Mouse (Mus musculus) CH12.LX (cell line): Measurements from ENCODE around the gene Nrgn. TPM values are rescaled to one million over a fixed set of nuclear protein-coding genes. Genes with fewer than 3 reads are reported as not detected.

Source experiments
- DNase-seq: peaks from one replicate; pipeline ENCODE4 v3.0.0-alpha.2; 2013; ENCODE audit errors: extremely low read depth
- H3K27ac ChIP-seq: 2 replicates; pipeline ENCODE4 v1.5.1; 2012; ENCODE audit warnings: low read depth, mild to moderate bottlenecking, control low read depth, moderate library complexity; ENCODE audit not compliant: insufficient read depth
- H3K27me3 ChIP-seq: replicated peaks from 2 replicates; pipeline ENCODE3; 2012; ENCODE audit warnings: inconsistent platforms
- H3K36me3 ChIP-seq, 2 experiments: replicated peaks in 1 of 2; 2 replicates each; pipeline versions ENCODE3 to v1.6.1; 2012; ENCODE audit warnings: inconsistent platforms in 1 of 2, low read length in 1 of 2, mild to moderate bottlenecking in 1 of 2, mixed read lengths in 1 of 2, moderate library complexity in 1 of 2; ENCODE audit not compliant: control insufficient read depth in 1 of 2, insufficient read depth in 1 of 2
- H3K4me1 ChIP-seq, 2 experiments: 2 replicates each; pipeline ENCODE4 v1.6.1; 2012; ENCODE audit warnings: inconsistent platforms in 1 of 2, moderate library complexity in 1 of 2; ENCODE audit not compliant: insufficient read depth in 2 of 2, control insufficient read depth in 1 of 2
- H3K4me2 ChIP-seq: 2 replicates; pipeline ENCODE4 v1.6.1; 2012; ENCODE audit warnings: low read depth, mild to moderate bottlenecking, control low read depth; ENCODE audit not compliant: poor library complexity, insufficient read depth, severe bottlenecking
- H3K4me3 ChIP-seq, 3 experiments: fragments of 150-350 bp in 1 of 3; sonication (generic) in 1 of 3; replicated peaks in 1 of 3; 2 replicates each; pipeline versions ENCODE3 to v1.5.1; 2011 to 2012; ENCODE audit warnings: low read depth in 2 of 3, low read length in 2 of 3, mild to moderate bottlenecking in 2 of 3, moderate library complexity in 2 of 3, control low read depth in 1 of 3, improper control_type of control experiment in 1 of 3, inconsistent platforms in 1 of 3, mixed read lengths in 1 of 3; ENCODE audit not compliant: poor library complexity in 1 of 3
- H3K79me2 ChIP-seq: replicated peaks from 2 replicates; pipeline ENCODE4 v1.6.1; 2012; ENCODE audit warnings: mild to moderate bottlenecking, moderate library complexity; ENCODE audit not compliant: control insufficient read depth, poor library complexity, insufficient read depth, severe bottlenecking; ENCODE audit errors: extremely low read depth
- H3K9ac ChIP-seq: 2 replicates; pipeline ENCODE4 v1.6.1; 2012; ENCODE audit warnings: low read depth, mild to moderate bottlenecking, control low read depth, moderate library complexity; ENCODE audit not compliant: insufficient read depth
- H3K9me3 ChIP-seq: replicated peaks from 2 replicates; pipeline ENCODE3; 2012; ENCODE audit warnings: low read length, inconsistent platforms, mixed read lengths
- BHLHE40 ChIP-seq: IDR thresholded peaks from 2 replicates; pipeline ENCODE4 v1.6.1; 2011; ENCODE audit warnings: mild to moderate bottlenecking, low read depth, low read length, improper control_type of control experiment
- EP300 ChIP-seq: IDR thresholded peaks from 2 replicates; pipeline ENCODE4 v1.6.1; 2011; ENCODE audit warnings: low read length, improper control_type of control experiment
- HCFC1 ChIP-seq: IDR thresholded peaks from 2 replicates; pipeline ENCODE4 v1.6.1; 2012; ENCODE audit warnings: low read depth, mild to moderate bottlenecking, inconsistent platforms, low read length, improper control_type of control experiment
- MAFK ChIP-seq: IDR thresholded peaks from 2 replicates; pipeline ENCODE4 v1.6.1; 2011; ENCODE audit warnings: low read length, improper control_type of control experiment; ENCODE audit not compliant: insufficient replicate concordance
- MAX ChIP-seq: IDR thresholded peaks from 2 replicates; pipeline ENCODE4 v1.6.1; 2011; ENCODE audit warnings: low read length, improper control_type of control experiment
- MAZ ChIP-seq: IDR thresholded peaks from 2 replicates; pipeline ENCODE4 v1.6.1; 2012; ENCODE audit warnings: low read depth, mild to moderate bottlenecking, inconsistent platforms, low read length, improper control_type of control experiment, moderate library complexity
- MEF2A ChIP-seq: IDR thresholded peaks from 2 replicates; pipeline ENCODE4 v1.6.1; 2014; ENCODE audit warnings: low read depth, mild to moderate bottlenecking, inconsistent platforms, low read length, improper control_type of control experiment, borderline replicate concordance
- NELFE ChIP-seq: IDR thresholded peaks from 2 replicates; pipeline ENCODE4 v1.6.1; 2011; ENCODE audit warnings: low read depth, low read length, improper control_type of control experiment
- PAX5 ChIP-seq: IDR thresholded peaks from 2 replicates; pipeline ENCODE4 v1.6.1; 2012; ENCODE audit warnings: low read length, inconsistent platforms, mixed read lengths
- POLR2A ChIP-seq: IDR thresholded peaks from 2 replicates; pipeline ENCODE4 v1.6.1; 2011; ENCODE audit warnings: low read depth, mild to moderate bottlenecking, improper control_type of control experiment, low read length
- POLR2AphosphoS2 ChIP-seq: IDR thresholded peaks from 2 replicates; pipeline ENCODE4 v1.6.1; 2011; ENCODE audit warnings: low read depth, low read length, improper control_type of control experiment
- SIN3A ChIP-seq: IDR thresholded peaks from 2 replicates; pipeline ENCODE4 v1.6.1; 2012; ENCODE audit warnings: low read length, improper control_type of control experiment, inconsistent platforms
- SMC3 ChIP-seq: IDR thresholded peaks from 2 replicates; pipeline ENCODE4 v1.6.1; 2011; ENCODE audit warnings: low read depth, low read length, improper control_type of control experiment
- TBP ChIP-seq: conservative IDR thresholded peaks from 2 replicates; pipeline ENCODE4 v1.6.1; 2011; ENCODE audit warnings: low read depth, low read length, improper control_type of control experiment
- ZC3H11A ChIP-seq: IDR thresholded peaks from 2 replicates; pipeline ENCODE4 v1.6.1; 2012; ENCODE audit warnings: low read depth, mild to moderate bottlenecking, inconsistent platforms, low read length, improper control_type of control experiment
- ZMIZ1 ChIP-seq: IDR thresholded peaks from 2 replicates; pipeline ENCODE4 v1.6.1; 2012; ENCODE audit warnings: low read depth, mild to moderate bottlenecking, inconsistent platforms, low read length, improper control_type of control experiment
- dilution Hi-C: fragments of 300-500 bp; cut with MboI; formaldehyde crosslinking; loops from 2 replicates; pipeline ENCODE4 v1.14.3; 2020; ENCODE audit warnings: low sequenced_read_pairs; ENCODE audit not compliant: extremely low pct_unique_long_range_greater_than_20kb, extremely low pct_ligation_motif_present
- in situ Hi-C: fragments of 300-500 bp; cut with MboI; formaldehyde crosslinking; loops from 3 replicates; pipeline ENCODE4 v1.14.3; 2019; ENCODE audit warnings: low sequenced_read_pairs, low pct_ligation_motif_present, low pct_unique_long_range_greater_than_20kb, mixed read lengths
- polyA plus RNA-seq: library from polyadenylated mRNA; unstranded; fragments of >175 nt; gene quantifications from 2 replicates; pipeline ENCODE4 v1.2.1, GENCODE M21; 2012; ENCODE audit warnings: low read depth; ENCODE audit not compliant: insufficient read length
- total RNA-seq, 2 experiments: library from RNA; depleted of rRNA; stranded (reverse); fragments of 300-350 nt in 1 of 2; fragments of >200 nt in 1 of 2; gene quantifications; 2 replicates each; pipeline ENCODE4 v1.2.3; 2012 to 2014

Gene Nrgn
- 0.42 and 0.50 TPM in 2 replicates for total RNA-seq (2012; rRNA removed)
- not detected in 2 replicates for total RNA-seq (2014; rRNA removed)
- 3.6 and 4.1 TPM in 2 replicates for polyA plus RNA-seq

DNA sequence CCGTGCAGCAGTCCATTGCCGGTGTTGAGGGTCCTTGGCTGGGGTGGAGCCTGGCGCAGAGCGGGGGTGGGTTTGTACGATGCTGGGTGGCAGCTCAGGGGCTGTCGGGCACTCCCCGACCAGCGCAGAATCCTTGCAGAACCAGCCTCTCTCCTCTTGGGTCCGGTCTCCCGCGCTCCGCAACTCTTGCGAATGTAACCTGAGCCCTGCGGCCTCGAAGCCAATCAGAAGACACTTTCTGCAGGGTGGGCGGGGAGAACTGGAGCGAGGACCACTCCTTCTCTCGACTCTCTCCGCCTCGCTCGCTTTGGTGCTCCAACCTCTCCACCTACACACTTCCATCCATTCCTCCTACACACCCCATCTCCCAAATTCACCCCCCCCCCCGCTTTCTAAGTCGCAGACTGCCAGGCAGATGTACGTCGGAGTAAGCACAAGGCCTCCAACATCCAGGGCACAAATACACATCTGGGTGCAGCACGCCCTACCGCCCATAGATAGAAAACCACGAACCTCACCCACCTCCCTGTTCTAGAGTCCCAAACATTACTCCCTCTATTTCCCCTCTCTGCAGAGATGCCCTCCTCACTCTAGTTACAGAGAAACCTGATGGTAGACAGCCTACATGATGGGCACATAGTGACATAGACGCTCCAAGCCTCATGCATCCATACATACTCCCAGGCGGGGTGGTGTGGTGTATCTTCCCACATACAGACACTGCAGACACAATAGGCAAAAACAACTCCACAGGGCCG, at the start of gene Nrgn:
Gene Nrgn, minus strand, starts transcription at position 369 of the 758 bp plus-strand sequence.
- TF ChIP-seq MAX (no peak), SIN3A (0 out of 2 replicates have a peak, but pooled peaks have one; percentile 58), SMC3 (no peak), POLR2AphosphoS2 (no peak)
- H3K27ac ChIP-seq, result no peak within 1 kb of the TSS
- in situ Hi-C loops (no loop called here), dilution Hi-C loops (no loop called here)
- H3K4me3 ChIP-seq, result peak within 1 kb of the TSS in 2 of 3 experiments; percentile 22 to 41
- DNase-seq, result peak; percentile 68
- H3K79me2 ChIP-seq, result no peaks in the 10 kb centered on the region
- peaks cover 31% of the 10 kb centered on the region for H3K27me3 ChIP-seq
- no peaks in the 10 kb centered on the region for H3K9me3 ChIP-seq
- H3K4me2 ChIP-seq, result peak within 1 kb of the TSS; percentile 77
- peaks cover 6 to 45% of the 10 kb centered on the region in 2 experiments for H3K4me1 ChIP-seq
- peak within 1 kb of the TSS; percentile 18; the same call in 1 of the 2 replicates for H3K9ac ChIP-seq
- H3K36me3 ChIP-seq, result no peaks in the 10 kb centered on the region

DNA sequence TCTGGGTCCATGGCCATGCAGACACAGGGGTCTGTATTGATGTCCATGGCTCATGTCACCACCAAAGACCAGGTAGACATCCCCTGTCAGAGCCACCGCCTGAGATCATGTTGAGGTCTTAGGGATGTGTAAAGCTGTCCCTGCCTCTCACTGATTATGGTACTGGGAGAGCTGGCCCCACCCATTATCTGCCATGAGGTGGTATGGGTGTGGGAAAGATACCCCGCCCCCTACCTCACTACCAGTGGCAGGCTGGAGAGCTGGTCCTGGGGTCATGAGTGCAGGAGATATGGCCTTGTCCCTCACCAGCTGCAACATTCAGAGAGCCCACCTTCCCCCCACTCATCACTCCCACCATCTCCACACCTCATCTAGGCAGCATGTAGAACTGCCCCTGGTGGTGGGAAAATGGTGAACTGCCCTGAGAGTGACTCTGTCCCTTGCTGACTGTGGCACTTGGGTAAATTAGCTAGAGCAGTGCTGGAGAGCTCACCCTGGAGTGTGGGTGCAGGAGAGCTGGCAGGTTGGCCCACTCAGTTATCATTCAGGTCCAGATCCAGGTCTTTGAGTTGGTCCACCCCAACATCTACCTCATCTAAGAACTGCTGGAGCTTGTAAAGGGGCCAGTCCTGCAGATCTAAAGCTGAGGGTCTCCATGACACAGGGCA, 48.0 kb upstream of the Nrgn start:
- H3K27me3 ChIP-seq, result no peaks in the 10 kb centered on the region
- H3K79me2 ChIP-seq, result no peaks in the 10 kb centered on the region
- H3K9me3 ChIP-seq, result no peaks in the 10 kb centered on the region
- H3K27ac ChIP-seq, result no peak overlapping the region
- no peak overlapping the region for H3K4me2 ChIP-seq
- DNase-seq, result no peak
- dilution Hi-C loops, result no loop called here
- H3K36me3 ChIP-seq, result no peaks in the 10 kb centered on the region
- TF ChIP-seq TBP (no peak), ZMIZ1 (no peak), POLR2A (no peak), SMC3 (no peak), EP300 (no peak), MAFK (no peak), BHLHE40 (no peak), SIN3A (no peak), NELFE (no peak), MEF2A (no peak), PAX5 (no peak), ZC3H11A (no peak), MAZ (no peak), HCFC1 (no peak), MAX (no peak)
- in situ Hi-C loops, result no loop called here
- H3K4me3 ChIP-seq, result no peak overlapping the region
- H3K4me1 ChIP-seq, result peaks cover 0 to 8% of the 10 kb centered on the region in 2 experiments; a peak in 1 of 4 replicates
- H3K9ac ChIP-seq, result no peak overlapping the region
